Mouse (Mus musculus): Measurements from ENCODE around the gene Olfr768. TPM values are rescaled to one million over a fixed set of nuclear protein-coding genes. Genes with fewer than 3 reads are reported as not detected.
"Not testable (repeated sequence)": the region's sequence is repeated elsewhere in the genome, so short reads cannot be mapped to it uniquely, and the experiment has no call there.

Gene Olfr768
- not detected in 2 replicates for polyA plus RNA-seq (2012; rRNA removed)

DNA sequence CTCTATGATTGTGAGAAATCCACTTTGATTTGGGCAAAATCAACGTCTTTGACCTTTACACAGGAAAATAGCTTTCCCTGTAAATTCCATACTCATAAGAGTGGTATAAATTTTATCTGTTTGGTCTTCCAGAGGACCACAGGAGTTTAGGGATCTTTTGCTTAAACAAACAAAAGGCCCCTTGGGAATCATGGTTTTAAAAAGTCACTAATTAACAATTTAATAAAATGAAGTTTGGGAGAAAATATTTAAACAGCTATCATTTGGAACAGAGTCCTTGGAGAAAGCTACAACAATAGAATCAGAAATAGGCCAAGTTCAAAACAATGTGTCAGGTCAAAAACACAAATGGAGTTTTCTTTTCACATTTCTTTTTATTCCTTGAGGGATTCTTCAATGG lies at the start of gene Olfr768:
Gene Olfr768, minus strand, starts transcription at position 101 of the 400 bp plus-strand sequence.
- no peak for DNase-seq (ENCODE audit: low read depth)

DNA sequence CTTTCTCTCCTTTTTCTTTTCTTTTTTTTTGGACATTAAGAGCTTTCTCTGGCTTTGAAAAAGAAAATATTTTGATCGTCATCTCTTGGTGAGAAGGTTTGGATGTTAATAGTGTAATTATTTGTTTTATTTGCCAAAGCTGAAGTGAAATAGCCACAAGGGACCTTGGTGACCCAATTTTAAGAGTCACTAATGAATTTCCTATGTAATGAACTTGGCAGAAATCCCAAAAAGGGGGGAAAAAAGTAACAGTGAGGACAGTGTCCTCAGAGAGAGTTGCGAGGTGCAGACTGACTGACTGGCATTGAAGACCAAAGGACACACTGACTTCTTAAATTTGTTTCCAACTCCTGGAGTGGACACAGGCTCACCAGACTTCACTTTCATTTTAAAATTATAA lies 39.7 kb upstream of the Olfr768 start, which contains the start of gene Olfr770:
Gene Olfr770, minus strand, starts transcription at position 101 of the 400 bp plus-strand sequence.
- no peak for DNase-seq (ENCODE audit: low read depth)

DNA sequence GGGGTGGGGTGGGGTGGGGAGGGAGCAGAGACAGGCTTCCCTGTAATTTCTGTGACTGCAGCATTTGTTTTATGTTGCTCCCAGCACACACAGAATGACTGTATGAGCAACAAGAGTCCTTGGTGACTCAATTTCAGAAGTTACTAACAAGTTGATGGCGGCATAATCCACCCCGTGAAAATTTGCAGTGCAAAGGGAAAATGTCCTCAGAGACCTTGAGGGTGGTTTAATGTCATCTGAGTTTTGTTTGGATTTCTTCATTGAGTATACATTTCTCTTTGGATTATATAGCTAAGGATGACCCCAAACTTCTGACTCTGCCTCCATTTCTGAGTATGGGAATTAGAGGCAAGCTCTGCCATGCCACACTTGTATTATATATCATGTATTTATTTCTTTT lies 18.6 kb upstream of the Olfr768 start, which contains the start of gene Olfr769:
Gene Olfr769, minus strand, starts transcription at position 101 of the 400 bp plus-strand sequence.
- DNase-seq (ENCODE audit: low read depth) = no peak

DNA sequence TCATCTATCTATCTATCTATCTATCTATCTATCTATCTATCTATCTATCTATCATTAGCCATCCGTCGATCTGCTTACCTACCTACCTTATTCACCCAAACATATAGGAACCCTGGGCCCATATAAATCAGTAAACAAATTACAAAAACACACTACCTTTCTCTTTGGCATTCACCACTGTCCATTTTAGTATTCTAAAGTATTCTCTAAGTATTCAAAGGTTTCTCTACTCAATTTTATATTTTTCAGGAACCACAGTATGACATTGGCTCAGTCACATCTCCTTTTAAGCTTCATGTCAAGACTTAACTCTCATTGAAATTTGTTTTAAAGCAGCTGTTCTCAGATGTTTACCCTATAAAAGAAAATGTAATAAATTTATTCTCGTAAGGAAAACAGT lies 16.0 kb upstream of the Olfr768 start:
- DNase-seq (ENCODE audit: low read depth) = no peak

DNA sequence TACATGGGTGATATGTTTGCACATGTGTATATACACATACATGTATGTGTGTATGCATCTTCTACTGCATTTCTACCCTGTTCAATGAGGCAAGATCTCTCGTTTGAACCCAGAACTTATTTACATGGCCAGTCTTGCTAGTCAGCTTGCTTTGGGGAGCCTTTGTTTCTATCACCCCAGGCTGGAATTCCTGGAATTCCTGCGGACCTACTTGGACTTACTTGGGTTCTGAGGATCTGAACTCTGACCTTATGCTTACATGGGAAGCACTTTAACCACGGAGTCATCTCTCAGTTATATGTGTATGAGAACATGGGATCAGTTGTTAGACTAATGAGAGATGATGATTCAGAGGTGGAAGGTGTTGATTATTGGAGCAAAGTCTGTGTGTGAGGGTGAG lies 2.1 kb upstream of the Olfr768 start:
- no peak for DNase-seq (ENCODE audit: low read depth)

DNA sequence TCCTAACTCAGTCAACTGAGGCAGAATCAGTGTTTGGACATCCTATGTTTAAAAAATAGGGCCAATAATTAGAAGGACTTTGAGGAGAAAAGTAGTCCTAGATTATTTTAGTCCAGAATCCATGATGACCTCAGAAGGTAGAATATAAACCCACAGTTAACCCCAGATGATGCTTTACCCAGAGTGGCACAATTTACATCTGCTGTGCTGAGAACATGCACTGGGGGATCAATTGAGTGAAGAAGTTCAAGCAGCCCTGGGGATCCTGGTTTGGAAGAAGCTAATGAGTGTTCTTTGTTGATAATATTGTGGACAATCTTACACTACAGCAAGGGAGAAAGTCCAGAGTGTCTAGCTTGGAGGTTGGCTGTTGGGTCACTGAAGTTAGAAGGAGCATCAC lies 16.4 kb downstream of the Olfr768 start, which contains the start of gene Olfr767:
Gene Olfr767, minus strand, starts transcription at position 101 of the 400 bp plus-strand sequence.
- not testable (repeated sequence) for DNase-seq (ENCODE audit: low read depth)

DNA sequence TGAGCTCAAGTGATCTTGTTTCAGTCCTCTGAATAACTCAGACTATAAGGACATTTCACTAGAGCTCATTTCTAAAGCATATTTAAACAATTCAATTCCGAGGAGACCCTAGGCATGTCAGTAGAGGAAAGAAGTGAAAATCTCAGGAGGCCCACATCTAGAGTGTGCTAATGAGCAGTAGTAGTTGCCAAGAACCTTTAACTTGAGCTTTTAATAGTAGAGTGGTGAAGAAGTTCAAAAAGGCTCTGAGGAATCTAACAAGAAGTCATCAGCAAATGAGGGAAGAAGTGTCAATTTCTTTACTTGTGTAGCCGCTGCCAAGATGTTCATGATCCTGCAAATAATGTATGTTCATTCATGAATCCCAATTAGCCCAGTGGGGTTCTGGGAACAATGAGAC lies 30.3 kb downstream of the Olfr768 start, which contains the start of gene Olfr766-ps1:
Gene Olfr766-ps1, minus strand, starts transcription at position 101 of the 400 bp plus-strand sequence.
- DNase-seq (ENCODE audit: low read depth) = no peak

DNA sequence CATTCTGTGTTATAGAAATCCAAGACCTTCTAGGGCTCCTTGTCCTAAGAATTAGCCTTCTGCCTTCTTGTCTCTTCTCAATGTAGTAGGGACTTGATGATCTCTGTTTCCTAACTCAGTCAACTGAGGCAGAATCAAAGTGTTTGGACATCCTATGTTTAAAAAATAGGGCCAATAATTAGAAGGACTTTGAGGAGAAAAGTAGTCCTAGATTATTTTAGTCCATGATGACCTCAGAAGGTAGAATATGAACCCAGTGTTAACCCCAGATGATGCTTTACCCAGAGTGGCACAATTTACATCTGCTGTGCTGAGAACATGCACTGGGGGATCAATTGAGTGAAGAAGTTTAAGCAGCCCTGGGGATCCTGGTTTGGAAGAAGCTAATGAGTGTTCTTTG lies 49.3 kb downstream of the Olfr768 start, which contains the start of gene Olfr765:
Gene Olfr765, minus strand, starts transcription at position 101 of the 400 bp plus-strand sequence.
- not testable (repeated sequence) for DNase-seq (ENCODE audit: low read depth)

Other genes starting within 250 kb of the Olfr768 start
- 1.4 and 1.7 TPM in 2 replicates for gene Gdf11, start 207.7 kb downstream of the Olfr768 start, polyA plus RNA-seq (2012; rRNA removed)
- 221 and 278 TPM in 2 replicates for gene Cd63, start 198.4 kb downstream of the Olfr768 start, polyA plus RNA-seq (2012; rRNA removed)
- 23.7 and 24.5 TPM in 2 replicates for gene Rdh5, start 176.5 kb downstream of the Olfr768 start, polyA plus RNA-seq (2012; rRNA removed)
- 227 and 296 TPM in 2 replicates for gene Bloc1s1, start 175.3 kb downstream of the Olfr768 start, polyA plus RNA-seq (2012; rRNA removed)
- gene Itga7, start 165.6 kb downstream of the Olfr768 start, polyA plus RNA-seq (2012; rRNA removed) = 85.0 and 170 TPM in 2 replicates
- gene Mettl7b, start 138.4 kb downstream of the Olfr768 start, polyA plus RNA-seq (2012; rRNA removed) = 3.9 and 6.2 TPM in 2 replicates
- gene Olfr9, start 109.9 kb downstream of the Olfr768 start, polyA plus RNA-seq (2012; rRNA removed) = not detected in 2 replicates
- not detected in 2 replicates for gene Olfr763, start 88.6 kb downstream of the Olfr768 start, polyA plus RNA-seq (2012; rRNA removed)
- gene Olfr764-ps1, start 59.5 kb downstream of the Olfr768 start, polyA plus RNA-seq (2012; rRNA removed) = not detected in 2 replicates
- not detected in 2 replicates for gene Olfr765, start 49.4 kb downstream of the Olfr768 start, polyA plus RNA-seq (2012; rRNA removed)
- not detected in 2 replicates for gene Olfr766-ps1, start 30.4 kb downstream of the Olfr768 start, polyA plus RNA-seq (2012; rRNA removed)
- gene Olfr767, start 16.5 kb downstream of the Olfr768 start, polyA plus RNA-seq (2012; rRNA removed) = not detected in 2 replicates
- gene Olfr769, start 18.5 kb upstream of the Olfr768 start, polyA plus RNA-seq (2012; rRNA removed) = not detected in 2 replicates
- not detected in 2 replicates for gene Olfr770, start 39.6 kb upstream of the Olfr768 start, polyA plus RNA-seq (2012; rRNA removed)
- not detected in 2 replicates for gene Olfr771, start 65.4 kb upstream of the Olfr768 start, polyA plus RNA-seq (2012; rRNA removed)
- not detected in 2 replicates for gene Olfr772, start 78.5 kb upstream of the Olfr768 start, polyA plus RNA-seq (2012; rRNA removed)
- not detected in 2 replicates for gene Olfr773, start 88.0 kb upstream of the Olfr768 start, polyA plus RNA-seq (2012; rRNA removed)
- gene Olfr774, start 136.8 kb upstream of the Olfr768 start, polyA plus RNA-seq (2012; rRNA removed) = not detected in 2 replicates
- not detected in 2 replicates for gene Olfr775, start 149.0 kb upstream of the Olfr768 start, polyA plus RNA-seq (2012; rRNA removed)
- not detected in 2 replicates for gene Olfr776, start 159.8 kb upstream of the Olfr768 start, polyA plus RNA-seq (2012; rRNA removed)
- gene Olfr777, start 172.1 kb upstream of the Olfr768 start, polyA plus RNA-seq (2012; rRNA removed) = not detected in 2 replicates
- not detected in 2 replicates for gene Olfr780, start 218.7 kb upstream of the Olfr768 start, polyA plus RNA-seq (2012; rRNA removed)
- gene Olfr781, start 229.5 kb upstream of the Olfr768 start, polyA plus RNA-seq (2012; rRNA removed) = not detected in 2 replicates
- gene Olfr782, start 249.5 kb upstream of the Olfr768 start, polyA plus RNA-seq (2012; rRNA removed) = not detected in 2 replicates